Comparison of ENCODE assay signal across 31 mouse cellular contexts in the genomic region with DNA sequence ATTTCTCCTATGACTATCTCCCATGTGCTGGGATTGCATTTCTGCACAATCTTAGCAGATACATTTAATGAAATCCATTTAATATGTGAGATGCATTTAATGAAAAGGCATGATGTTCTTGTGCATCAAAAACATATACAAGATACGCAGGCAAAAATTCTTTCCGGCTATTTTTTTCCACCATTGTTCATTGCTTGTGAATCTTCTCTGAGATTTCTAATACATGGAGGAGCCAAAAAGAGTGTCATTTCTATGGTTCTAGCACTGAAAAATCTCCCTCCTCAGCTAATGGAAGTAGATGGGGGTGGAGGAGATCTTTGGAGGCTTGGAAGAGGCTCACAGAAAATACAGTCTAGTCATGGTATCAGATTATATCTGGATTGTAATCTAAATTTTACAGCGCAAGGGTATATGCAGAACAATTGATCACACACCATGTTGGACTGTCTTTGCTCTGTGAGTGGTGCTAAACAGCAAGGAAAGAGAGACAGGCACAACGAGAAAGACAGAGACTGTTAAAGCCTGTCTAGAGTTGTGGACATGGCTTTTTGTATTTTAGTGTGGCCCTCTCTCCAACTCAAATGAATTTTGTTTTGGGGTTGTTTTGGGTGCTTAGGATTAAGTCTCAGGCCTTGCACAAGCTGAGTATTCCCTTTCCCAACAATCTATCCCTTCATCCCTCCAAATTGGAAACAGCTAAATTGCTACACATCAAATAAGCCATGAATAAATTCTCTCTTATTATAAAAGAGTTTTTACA. TPM values are rescaled to one million over a fixed set of nuclear protein-coding genes. Genes with fewer than 3 reads are reported as not detected.
A peak's percentile ranks its signal among the peaks of the same experiment; 100 is the strongest.
DNase-seq lines count a peak whose midpoint lies in the region; ATAC-seq lines count a peak whose summit lies in the region.
"Had no signal": no experiment of that assay in that cellular context is flagged by ENCODE, and none has a peak within 500 bp of the region (broad histone marks: within the 10 kb centered on the region; RNA-seq: fewer than 3 reads in every experiment).

No protein-coding gene starts in this region.

- H3K9me3 ChIP-seq in heart, embryonic 12.5 days (replicated peaks): no peaks in the 10 kb centered on the region
- no peaks in the 10 kb centered on the region for H3K9me3 ChIP-seq in intestine, embryonic 14.5 days (ENCODE audit: control insufficient read depth, low read length)
- H3K9me3 ChIP-seq in intestine, embryonic 16.5 days (ENCODE audit: control insufficient read depth, low read length): no peaks in the 10 kb centered on the region
- no peaks in the 10 kb centered on the region for H3K9me3 ChIP-seq in limb, embryonic 10.5 days (replicated peaks)
- H3K9me3 ChIP-seq: forebrain, embryonic 13.5 days; limb, embryonic 12.5 days; liver, embryonic 15.5 days; midbrain, embryonic 12.5 days; stomach, embryonic 15.5 days had no signal

- no peak overlapping the region for H3K9ac ChIP-seq in heart, embryonic 12.5 days
- no peak overlapping the region for H3K9ac ChIP-seq in intestine, embryonic 14.5 days (ENCODE audit: low read length)
- H3K9ac ChIP-seq in intestine, embryonic 16.5 days (ENCODE audit: low read depth, low read length): no peak overlapping the region
- H3K9ac ChIP-seq: forebrain, embryonic 13.5 days; limb, embryonic 12.5 days; liver, embryonic 15.5 days; lung, embryonic 14.5 days; midbrain, embryonic 12.5 days; stomach, embryonic 15.5 days had no signal

- 0 out of 2 replicates have a peak overlapping the region, but pooled peaks have one; percentile 11 for H3K4me2 ChIP-seq in heart, embryonic 12.5 days
- H3K4me2 ChIP-seq in intestine, embryonic 14.5 days (ENCODE audit: low read length): no peak overlapping the region
- no peak overlapping the region for H3K4me2 ChIP-seq in intestine, embryonic 16.5 days (ENCODE audit: low read depth, low read length)
- H3K4me2 ChIP-seq: forebrain, embryonic 13.5 days; liver, embryonic 15.5 days; lung, embryonic 14.5 days; midbrain, embryonic 12.5 days; stomach, embryonic 15.5 days had no signal

- WGBS in heart, embryonic 12.5 days: 66% methylated on average over 4 of the region's 4 CpGs
- WGBS in intestine, embryonic 14.5 days: 65% methylated on average over 4 of the region's 4 CpGs
- 63% methylated on average over 4 of the region's 4 CpGs for WGBS in intestine, embryonic 16.5 days
- 41% methylated on average over 4 of the region's 4 CpGs for WGBS in limb, embryonic 10.5 days

- H3K36me3 ChIP-seq in heart, embryonic 12.5 days: peaks cover 10% of the 10 kb centered on the region; the same call in 1 of the 2 replicates
- no peaks in the 10 kb centered on the region for H3K36me3 ChIP-seq in intestine, embryonic 14.5 days (ENCODE audit: control insufficient read depth, insufficient read depth, low read length)
- H3K36me3 ChIP-seq in intestine, embryonic 16.5 days (ENCODE audit: control insufficient read depth, insufficient read depth, low read length): no peaks in the 10 kb centered on the region
- no peaks in the 10 kb centered on the region for H3K36me3 ChIP-seq in limb, embryonic 10.5 days
- H3K36me3 ChIP-seq: limb, embryonic 12.5 days; liver, embryonic 15.5 days; midbrain, embryonic 12.5 days; stomach, embryonic 15.5 days had no signal

- no peak overlapping the region for H3K4me3 ChIP-seq in heart, embryonic 12.5 days
- no peak overlapping the region for H3K4me3 ChIP-seq in intestine, embryonic 14.5 days (ENCODE audit: low read depth, low read length)
- no peak overlapping the region for H3K4me3 ChIP-seq in intestine, embryonic 16.5 days (ENCODE audit: low read length)
- no peak overlapping the region for H3K4me3 ChIP-seq in limb, embryonic 10.5 days
- H3K4me3 ChIP-seq: erythroblast, embryonic 14.5 days; forebrain, embryonic 13.5 days; limb, embryonic 12.5 days; liver, embryonic 15.5 days; midbrain, embryonic 12.5 days; stomach, embryonic 15.5 days had no signal

- no peaks in the 10 kb centered on the region for H3K27me3 ChIP-seq in heart, embryonic 12.5 days (replicated peaks)
- peaks cover 43% of the 10 kb centered on the region for H3K27me3 ChIP-seq in intestine, embryonic 14.5 days (replicated peaks; ENCODE audit: control insufficient read depth, insufficient read depth, low read length)
- peaks cover 25% of the 10 kb centered on the region for H3K27me3 ChIP-seq in intestine, embryonic 16.5 days (replicated peaks; ENCODE audit: control insufficient read depth, insufficient read depth, low read length)
- peaks cover 86% of the 10 kb centered on the region for H3K27me3 ChIP-seq in limb, embryonic 10.5 days (ENCODE audit: low read depth, poor library complexity, severe bottlenecking)

- DNase-seq in heart, postnatal 14 days: no peak
- peak; percentile 41 for DNase-seq in intestine, embryonic 14.5 days (ENCODE audit: low spot score)
- peak; percentile 21 for DNase-seq in limb, embryonic 10.5 days (ENCODE audit: low spot score)
- DNase-seq in kidney, adult 18-20 months: no peak
- DNase-seq: adrenal gland, postnatal 25 days; B cell, adult 2 months; cerebellum, adult 11-12 months; cerebellum, adult 9-11 months; embryo, embryonic 11 days; gastrocnemius, postnatal 36 days; heart, postnatal 4 days; kidney, postnatal 14 days; layer of hippocampus, adult 9-11 months; lung, embryonic 14.5 days; lung, postnatal 14 days; right cerebral cortex, postnatal 25 days had no signal

- intact Hi-C loops in heart, postnatal 14 days (cut with DNase I): no loop called here

- peaks cover 53% of the 10 kb centered on the region for H3K4me1 ChIP-seq in heart, embryonic 12.5 days (replicated peaks)
- H3K4me1 ChIP-seq in intestine, embryonic 14.5 days (replicated peaks; ENCODE audit: control insufficient read depth, insufficient read depth, low read length): 0 out of 2 replicates have a peak, but pooled peaks cover 14% of the 10 kb centered on the region
- peaks cover 3% of the 10 kb centered on the region; the same call in 1 of the 2 replicates for H3K4me1 ChIP-seq in intestine, embryonic 16.5 days (ENCODE audit: control insufficient read depth, insufficient read depth, low read length)
- peaks cover 89% of the 10 kb centered on the region for H3K4me1 ChIP-seq in limb, embryonic 10.5 days
- H3K4me1 ChIP-seq: liver, embryonic 15.5 days had no signal

- no peak for ATAC-seq in heart, embryonic 12.5 days (ENCODE audit: insufficient number of reproducible peaks, low FRiP score)
- ATAC-seq in intestine, embryonic 14.5 days (replicated peaks; ENCODE audit: low FRiP score, low TSS enrichment, low read depth): no peak
- ATAC-seq in intestine, embryonic 16.5 days: no peak
- ATAC-seq: forebrain, embryonic 13.5 days; hindbrain, postnatal 0 days; intestine, postnatal 0 days had no signal

- no peak overlapping the region for H3K27ac ChIP-seq in heart, embryonic 12.5 days (ENCODE audit: poor library complexity, severe bottlenecking)
- H3K27ac ChIP-seq in intestine, embryonic 14.5 days (ENCODE audit: low read depth): no peak overlapping the region
- no peak overlapping the region for H3K27ac ChIP-seq in intestine, embryonic 16.5 days (ENCODE audit: low read length)
- H3K27ac ChIP-seq in limb, embryonic 10.5 days: no peak overlapping the region
- H3K27ac ChIP-seq: forebrain, embryonic 13.5 days; hindbrain, postnatal 0 days; liver, embryonic 15.5 days; midbrain, embryonic 12.5 days; stomach, embryonic 15.5 days had no signal

RNA-seq across cellular contexts. Expression of a gene that starts 16.7 kb away (rescaled TPM):
- 18.0 and 19.4 TPM in 2 replicates for polyA plus RNA-seq in heart, embryonic 12.5 days (2016; fragmentation: Nextera tagmentation; extraction: Ambion mirVana)
- 10 to 100 TPM; 74.2 to 78.6 TPM for total RNA-seq in heart, postnatal 14 days (2021)
- 13.1 and 15.9 TPM in 2 replicates for polyA plus RNA-seq in intestine, embryonic 14.5 days (2014; fragmentation: Nextera tagmentation; extraction: Ambion mirVana)
- 4.1 and 5.1 TPM in 2 replicates for polyA plus RNA-seq in intestine, embryonic 16.5 days (2015; fragmentation: Nextera tagmentation; extraction: Ambion mirVana)
- 9.8 and 10.1 TPM in 2 replicates for polyA plus RNA-seq in limb, embryonic 10.5 days (2016; fragmentation: Nextera tagmentation; extraction: Ambion mirVana)
- total RNA-seq: gastrocnemius, adult 18-20 months; gastrocnemius, postnatal 36 days; hindbrain, postnatal 0 days; left cerebral cortex, postnatal 10 days; megakaryocyte progenitor cell, adult 5-6 weeks; neutrophil, adult 5-6 weeks had no signal
- polyA plus RNA-seq: erythroblast, embryonic 14.5 days; forebrain, embryonic 13.5 days; hindbrain, postnatal 0 days; kidney, embryonic 14.5 days; midbrain, embryonic 12.5 days had no signal

Comparison
In these comparisons a context has a peak if more than half of its experiments do, and no peak if none do; other contexts are left out.
1. DNase-seq: peak in intestine, embryonic 14.5 days (single experiment) and limb, embryonic 10.5 days (single experiment); none in heart, postnatal 14 days (0 of 2) and kidney, adult 18-20 months (single experiment).